ENCODE assay signal across 11 mouse cellular contexts in the genomic region with DNA sequence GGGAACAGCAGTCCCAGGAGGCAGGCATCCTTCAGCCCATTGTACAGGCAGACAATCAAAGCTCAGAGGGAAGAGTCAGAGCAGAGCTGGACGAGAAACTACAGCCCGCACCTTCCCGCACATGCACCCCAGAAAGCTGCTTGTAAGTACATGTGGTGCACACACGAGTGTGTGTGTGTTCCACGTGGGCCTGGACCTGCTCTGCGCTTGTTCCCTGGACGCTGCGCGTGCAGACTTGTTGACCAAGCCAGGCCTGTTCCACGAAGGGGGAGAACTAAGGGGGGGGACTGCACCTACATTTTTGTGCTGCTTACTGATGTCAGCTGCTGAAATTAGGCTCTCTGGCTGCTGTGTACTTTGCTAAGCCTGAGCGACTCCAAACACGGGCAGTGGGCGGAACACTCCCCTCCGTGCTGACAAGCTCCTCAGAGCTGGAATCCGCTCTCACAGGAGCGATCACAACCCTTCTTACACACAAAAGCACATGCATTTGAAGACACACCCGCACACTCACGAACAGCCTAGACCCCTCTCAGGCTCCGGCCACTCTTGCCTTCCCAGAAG. TPM values are rescaled to one million over a fixed set of nuclear protein-coding genes. Genes with fewer than 3 reads are reported as not detected.
A peak's percentile ranks its signal among the peaks of the same experiment; 100 is the strongest.
DNase-seq lines count a peak whose midpoint lies in the region; ATAC-seq and TF ChIP-seq lines count a peak whose summit lies in the region.
"Had no signal": no experiment of that assay in that cellular context is flagged by ENCODE, and none has a peak within 500 bp of the region (broad histone marks: within the 10 kb centered on the region; RNA-seq: fewer than 3 reads in every experiment).

No protein-coding gene starts in this region.

- H3K9ac ChIP-seq in kidney, embryonic 14.5 days (ENCODE audit: low read depth, low read length), result no peak overlapping the region
- no peak overlapping the region for H3K9ac ChIP-seq in embryonic facial prominence, embryonic 13.5 days
- H3K9ac ChIP-seq in midbrain, embryonic 16.5 days (ENCODE audit: low read depth, low read length), result no peak overlapping the region
- H3K9ac ChIP-seq: hindbrain, embryonic 15.5 days had no signal

- TF ChIP-seq CTCF in kidney, adult 2 months (conservative IDR thresholded peaks at IDR 0.05; ENCODE audit: insufficient read depth, insufficient read length, low read depth, low read length), result no peak
- no peak for TF ChIP-seq CTCF in cerebellum, adult 2 months (IDR thresholded peaks at IDR 0.05; ENCODE audit: borderline replicate concordance, insufficient read depth, low read depth, low read length)

- H3K4me1 ChIP-seq in kidney, embryonic 14.5 days (ENCODE audit: control insufficient read depth, insufficient read depth, low read length), result no peaks in the 10 kb centered on the region
- H3K4me1 ChIP-seq in kidney, adult 2 months (ENCODE audit: control insufficient read depth, insufficient read depth, low read length), result no peaks in the 10 kb centered on the region
- H3K4me1 ChIP-seq in embryonic facial prominence, embryonic 13.5 days, result peaks cover 6% of the 10 kb centered on the region; the same call in 1 of the 2 replicates
- H3K4me1 ChIP-seq in midbrain, embryonic 16.5 days (ENCODE audit: control insufficient read depth, insufficient read depth, low read length), result no peaks in the 10 kb centered on the region
- no peaks in the 10 kb centered on the region for H3K4me1 ChIP-seq in cerebellum, adult 2 months (ENCODE audit: control insufficient read depth, insufficient read depth, low read length)
- H3K4me1 ChIP-seq: hindbrain, embryonic 15.5 days had no signal

- DNase-seq in kidney, adult 2 months, result no peak
- peak; percentile 9 for DNase-seq in retina, postnatal 1 day
- DNase-seq in retina, embryonic 14.5 days (ENCODE audit: low spot score), result no peak
- DNase-seq in cerebellum, adult 2 months, result no peak
- DNase-seq: cerebellum, postnatal 10 days; gastrocnemius, adult 2 months had no signal

- 0 out of 2 replicates have a peak, but pooled peaks have one; percentile 52 for ATAC-seq in kidney, embryonic 14.5 days (ENCODE audit: low FRiP score, low TSS enrichment)
- peak; percentile 23; the same call in 1 of the 2 replicates for ATAC-seq in embryonic facial prominence, embryonic 13.5 days (ENCODE audit: insufficient number of reproducible peaks, insufficient read depth, low FRiP score, low TSS enrichment, low read depth)
- no peak for ATAC-seq in midbrain, embryonic 16.5 days

- no peak for TF ChIP-seq POLR2A in kidney, adult 2 months (IDR thresholded peaks at IDR 0.05; ENCODE audit: low read depth, low read length)
- TF ChIP-seq POLR2A in cerebellum, adult 2 months (IDR thresholded peaks at IDR 0.05; ENCODE audit: borderline replicate concordance, insufficient read depth, low read length), result no peak

- H3K4me2 ChIP-seq in kidney, embryonic 14.5 days (replicated peaks; ENCODE audit: low read depth, low read length), result no peak overlapping the region
- H3K4me2 ChIP-seq in embryonic facial prominence, embryonic 13.5 days, result no peak overlapping the region
- peak overlapping the region; percentile 31; the same call in 1 of the 2 replicates for H3K4me2 ChIP-seq in midbrain, embryonic 16.5 days (ENCODE audit: low read length)
- H3K4me2 ChIP-seq: hindbrain, embryonic 15.5 days had no signal

- H3K9me3 ChIP-seq in kidney, embryonic 14.5 days (ENCODE audit: control insufficient read depth, low read length), result no peaks in the 10 kb centered on the region
- no peaks in the 10 kb centered on the region for H3K9me3 ChIP-seq in embryonic facial prominence, embryonic 13.5 days
- H3K9me3 ChIP-seq in midbrain, embryonic 16.5 days (replicated peaks; ENCODE audit: control insufficient read depth, low read length, poor library complexity, severe bottlenecking), result no peaks in the 10 kb centered on the region
- H3K9me3 ChIP-seq: hindbrain, embryonic 15.5 days had no signal

- no peak overlapping the region for H3K27ac ChIP-seq in kidney, embryonic 14.5 days (ENCODE audit: low read depth, low read length)
- no peak overlapping the region for H3K27ac ChIP-seq in kidney, adult 2 months (ENCODE audit: insufficient read depth, low read depth, low read length)
- H3K27ac ChIP-seq in embryonic facial prominence, embryonic 13.5 days, result no peak overlapping the region
- H3K27ac ChIP-seq in midbrain, embryonic 16.5 days (ENCODE audit: low read length), result no peak overlapping the region
- no peak overlapping the region for H3K27ac ChIP-seq in cerebellum, adult 2 months (ENCODE audit: insufficient read depth, low read length)
- H3K27ac ChIP-seq: gastrocnemius, adult 2 months; hindbrain, embryonic 15.5 days had no signal

- no peaks in the 10 kb centered on the region for H3K27me3 ChIP-seq in kidney, embryonic 14.5 days (ENCODE audit: control insufficient read depth, insufficient read depth, low read length)
- no peaks in the 10 kb centered on the region for H3K27me3 ChIP-seq in kidney, adult 2 months (replicated peaks; ENCODE audit: control insufficient read depth, insufficient read depth, low read length)
- no peaks in the 10 kb centered on the region; the same call in 1 of the 2 replicates for H3K27me3 ChIP-seq in embryonic facial prominence, embryonic 13.5 days
- H3K27me3 ChIP-seq in midbrain, embryonic 16.5 days (ENCODE audit: control insufficient read depth, insufficient read depth, low read depth, low read length), result no peaks in the 10 kb centered on the region
- H3K27me3 ChIP-seq in cerebellum, adult 2 months (ENCODE audit: control insufficient read depth, insufficient read depth, low read length), result no peaks in the 10 kb centered on the region
- H3K27me3 ChIP-seq: hindbrain, embryonic 15.5 days had no signal

- WGBS in kidney, embryonic 14.5 days, result 52% methylated on average over 19 of the region's 19 CpGs
- 35% methylated on average over 19 of the region's 19 CpGs for WGBS in kidney, adult 2 months
- 54% methylated on average over 19 of the region's 19 CpGs for WGBS in embryonic facial prominence, embryonic 13.5 days
- WGBS in midbrain, embryonic 16.5 days, result 40% methylated on average over 19 of the region's 19 CpGs
- 50% methylated on average over 19 of the region's 19 CpGs for WGBS in cerebellum, adult 2 months

- no peaks in the 10 kb centered on the region for H3K36me3 ChIP-seq in kidney, embryonic 14.5 days (ENCODE audit: control insufficient read depth, insufficient read depth, low read length)
- no peaks in the 10 kb centered on the region for H3K36me3 ChIP-seq in kidney, adult 2 months (ENCODE audit: control insufficient read depth, insufficient read depth, low read length)
- no peaks in the 10 kb centered on the region for H3K36me3 ChIP-seq in embryonic facial prominence, embryonic 13.5 days
- no peaks in the 10 kb centered on the region for H3K36me3 ChIP-seq in midbrain, embryonic 16.5 days (ENCODE audit: control insufficient read depth, insufficient read depth, low read length)
- H3K36me3 ChIP-seq: hindbrain, embryonic 15.5 days had no signal

- H3K4me3 ChIP-seq in kidney, embryonic 14.5 days (ENCODE audit: low read length), result no peak overlapping the region
- no peak overlapping the region for H3K4me3 ChIP-seq in kidney, adult 2 months (ENCODE audit: insufficient read depth, low read depth, low read length)
- H3K4me3 ChIP-seq in embryonic facial prominence, embryonic 13.5 days, result no peak overlapping the region
- no peak overlapping the region for H3K4me3 ChIP-seq in midbrain, embryonic 16.5 days (ENCODE audit: low read depth, low read length)
- H3K4me3 ChIP-seq in cerebellum, adult 2 months (replicated peaks; ENCODE audit: insufficient read depth, low read depth, low read length), result no peak overlapping the region
- H3K4me3 ChIP-seq: erythroblast, embryonic 14.5 days; gastrocnemius, adult 2 months; hindbrain, embryonic 15.5 days had no signal

RNA-seq across cellular contexts. Expression of a gene that starts 30.9 kb away (rescaled TPM):
- 23.8 and 24.3 TPM in 2 replicates for polyA plus RNA-seq in kidney, embryonic 14.5 days (2014; fragmentation: Nextera tagmentation; extraction: Ambion mirVana)
- 16.0 and 26.5 TPM in 2 replicates for polyA plus RNA-seq in kidney, adult 2 months (2012; rRNA removed)
- 29.6 and 31.7 TPM in 2 replicates for polyA plus RNA-seq in embryonic facial prominence, embryonic 13.5 days (2015; fragmentation: Nextera tagmentation; extraction: Ambion mirVana)
- 28.1 and 34.2 TPM in 2 replicates for polyA plus RNA-seq in midbrain, embryonic 16.5 days (2015; fragmentation: Nextera tagmentation; extraction: Ambion mirVana)
- 28.9 and 30.4 TPM in 2 replicates for polyA plus RNA-seq in cerebellum, adult 2 months (2012; rRNA removed)
